Mouse (Mus musculus): ENCODE data around the gene Add3. TPM values are rescaled to one million over a fixed set of nuclear protein-coding genes. Genes with fewer than 3 reads are reported as not detected.

Gene Add3
- polyA plus RNA-seq, 1 experiment from 2014 or later = 98.7 TPM

DNA sequence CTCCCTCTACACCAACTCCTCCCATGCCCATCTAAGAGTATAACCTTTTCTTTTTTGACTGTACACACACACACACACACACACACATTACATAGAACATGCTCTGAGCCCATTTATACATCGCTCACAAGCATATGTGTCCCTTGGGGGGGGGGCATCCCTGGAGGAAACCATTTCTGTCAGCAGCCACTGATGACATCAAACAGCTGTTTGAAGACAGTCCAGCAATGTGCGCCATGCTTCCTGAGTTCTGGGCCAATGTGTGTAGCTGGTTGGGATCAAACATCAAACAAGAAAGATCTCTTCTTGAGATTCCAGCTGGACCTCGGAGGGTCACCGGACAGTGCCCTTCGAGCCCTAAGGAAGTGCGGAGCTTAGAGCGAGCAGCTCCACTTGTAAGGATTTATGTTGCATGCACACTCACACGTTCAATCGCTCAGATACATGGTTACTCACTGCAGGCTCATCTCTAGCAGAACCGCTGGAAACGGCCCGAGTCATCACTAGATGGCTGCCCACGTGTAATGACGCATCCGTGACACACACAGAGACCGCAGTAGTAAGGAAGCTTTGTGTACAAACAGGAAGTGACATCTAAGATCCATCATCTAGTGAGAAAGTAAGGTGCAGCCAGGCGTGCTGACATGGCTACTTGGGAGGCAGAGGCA lies 132.9 kb downstream of the Add3 start:
- Histone ChIP-seq H3K27me3 (no peaks in the 10 kb centered on the region), H3K27ac (no peak overlapping the region), H3K4me3 (no peak overlapping the region), H3K9ac (no peak overlapping the region), H3K4me1 (peaks cover 8% of the 10 kb centered on the region), H3K9me3 (no peaks in the 10 kb centered on the region), H3K36me3 (no peaks in the 10 kb centered on the region), H3K4me2 (no peak overlapping the region)
- no peak for ATAC-seq (ENCODE audit: insufficient number of reproducible peaks, low FRiP score, low TSS enrichment, low read depth)
- 88% methylated on average over 17 of the region's 17 CpGs for WGBS

DNA sequence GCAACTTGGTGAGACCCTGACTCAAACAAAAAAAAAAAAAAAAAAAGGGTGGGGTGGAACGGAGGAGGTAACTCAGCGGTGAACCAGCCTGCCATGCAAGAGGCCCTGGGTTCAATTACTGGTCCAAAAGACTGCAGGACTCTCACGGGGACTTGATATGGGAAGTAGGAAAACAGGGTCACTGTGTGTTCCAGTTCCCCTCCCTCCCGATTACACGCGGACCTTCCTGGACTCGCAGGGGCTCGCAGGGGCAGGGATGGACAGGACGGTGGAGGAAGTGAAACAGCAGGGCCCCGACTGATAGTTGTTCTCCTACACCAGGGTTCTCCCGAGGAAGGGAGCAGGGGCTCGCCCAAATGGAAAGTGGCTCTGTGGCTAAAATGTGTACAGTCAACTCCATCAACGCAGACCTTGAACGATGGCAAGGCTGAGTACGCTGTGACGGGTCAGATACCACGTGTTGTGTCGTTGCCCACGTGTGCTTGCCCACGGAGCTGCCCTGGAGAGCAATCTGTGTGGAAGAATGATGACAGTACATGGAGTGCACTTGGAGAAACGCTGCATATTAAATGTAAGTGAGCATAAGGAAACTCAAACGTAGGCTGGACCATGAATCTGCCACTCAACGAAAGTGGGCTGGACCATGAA lies 133.7 kb downstream of the Add3 start:
- Histone ChIP-seq H3K4me1 (peaks cover 12% of the 10 kb centered on the region), H3K4me3 (no peak overlapping the region), H3K4me2 (no peak overlapping the region), H3K36me3 (no peaks in the 10 kb centered on the region), H3K9ac (no peak overlapping the region), H3K9me3 (no peaks in the 10 kb centered on the region), H3K27me3 (no peaks in the 10 kb centered on the region), H3K27ac (no peak overlapping the region)
- ATAC-seq (ENCODE audit: insufficient number of reproducible peaks, low FRiP score, low TSS enrichment, low read depth) = no peak
- 81% methylated on average over 23 of the region's 23 CpGs for WGBS

DNA sequence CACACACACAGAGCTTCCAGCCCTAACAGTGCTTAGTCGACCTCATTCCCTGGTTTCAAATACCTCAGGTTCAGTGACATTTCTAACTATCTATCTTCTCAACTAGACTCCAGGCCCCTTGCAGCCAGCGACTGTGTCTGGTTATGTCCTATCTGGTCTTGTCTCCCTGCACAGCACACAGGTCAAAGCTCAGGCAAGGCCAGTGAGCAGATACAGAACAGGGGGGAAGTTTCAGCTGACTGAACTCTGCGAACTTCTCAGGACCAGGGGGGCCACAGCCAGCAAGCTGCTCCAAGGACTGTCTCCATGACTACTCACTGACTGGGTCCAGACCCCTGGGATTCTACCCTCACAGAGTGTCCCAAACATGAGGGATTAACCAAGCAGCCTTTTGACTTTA lies 135.0 kb downstream of the Add3 start:
- no peaks in the 10 kb centered on the region for H3K27me3 ChIP-seq
- H3K4me3 ChIP-seq = no peak overlapping the region
- 46% methylated on average over 3 of the region's 3 CpGs for WGBS
- no peak overlapping the region for H3K27ac ChIP-seq
- no peak for ATAC-seq (ENCODE audit: insufficient number of reproducible peaks, low FRiP score, low TSS enrichment, low read depth)
- no peak overlapping the region for H3K9ac ChIP-seq
- H3K9me3 ChIP-seq = no peaks in the 10 kb centered on the region
- peaks cover 14% of the 10 kb centered on the region for H3K4me1 ChIP-seq
- no peak overlapping the region for H3K4me2 ChIP-seq
- H3K36me3 ChIP-seq = no peaks in the 10 kb centered on the region

DNA sequence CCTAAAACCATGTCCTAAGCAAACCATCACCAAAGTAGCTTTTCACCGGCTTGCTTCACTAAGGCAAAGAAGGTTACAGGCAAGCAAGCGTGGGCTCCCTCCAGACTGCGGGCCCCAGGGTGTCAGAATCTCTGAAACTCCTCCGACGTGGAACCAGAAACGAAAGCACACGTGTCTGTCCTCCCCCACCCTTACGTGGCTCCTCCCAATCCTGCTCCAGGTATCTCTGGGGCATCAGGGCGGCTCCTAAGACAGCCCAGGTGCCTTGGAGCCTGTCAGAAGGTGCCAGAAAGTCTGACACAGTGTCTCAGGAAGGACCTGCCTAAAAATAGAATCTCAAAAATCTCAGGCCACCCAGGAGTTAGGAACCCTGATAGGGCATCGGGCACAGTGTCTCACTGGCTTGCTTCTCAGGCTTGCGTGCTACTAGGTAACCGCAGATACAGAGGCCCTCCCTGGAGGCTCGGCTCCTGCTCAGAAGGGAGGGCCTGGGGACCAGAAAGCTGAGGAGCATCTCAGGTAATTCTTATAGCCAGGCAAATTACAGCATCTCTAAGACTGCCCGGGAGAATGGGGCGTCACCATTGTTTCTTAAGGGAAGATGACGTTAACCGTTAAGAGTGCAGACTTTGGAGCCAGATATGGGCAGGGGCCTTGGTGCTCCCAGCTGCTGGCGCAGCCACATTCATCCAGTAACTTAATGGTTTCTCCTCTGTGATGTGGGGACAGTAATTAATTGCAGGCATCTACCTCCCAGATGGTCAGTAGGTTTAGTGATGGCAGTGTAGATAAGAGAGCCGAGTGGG lies 136.9 kb downstream of the Add3 start:
- H3K4me1 ChIP-seq = peaks cover 14% of the 10 kb centered on the region
- no peak overlapping the region for H3K4me3 ChIP-seq
- no peak overlapping the region for H3K27ac ChIP-seq
- no peak overlapping the region for H3K9ac ChIP-seq
- no peaks in the 10 kb centered on the region for H3K36me3 ChIP-seq
- H3K9me3 ChIP-seq = no peaks in the 10 kb centered on the region
- 49% methylated on average over 19 of the region's 19 CpGs for WGBS
- no peaks in the 10 kb centered on the region for H3K27me3 ChIP-seq
- no peak for ATAC-seq (ENCODE audit: insufficient number of reproducible peaks, low FRiP score, low TSS enrichment, low read depth)
- no peak overlapping the region for H3K4me2 ChIP-seq

DNA sequence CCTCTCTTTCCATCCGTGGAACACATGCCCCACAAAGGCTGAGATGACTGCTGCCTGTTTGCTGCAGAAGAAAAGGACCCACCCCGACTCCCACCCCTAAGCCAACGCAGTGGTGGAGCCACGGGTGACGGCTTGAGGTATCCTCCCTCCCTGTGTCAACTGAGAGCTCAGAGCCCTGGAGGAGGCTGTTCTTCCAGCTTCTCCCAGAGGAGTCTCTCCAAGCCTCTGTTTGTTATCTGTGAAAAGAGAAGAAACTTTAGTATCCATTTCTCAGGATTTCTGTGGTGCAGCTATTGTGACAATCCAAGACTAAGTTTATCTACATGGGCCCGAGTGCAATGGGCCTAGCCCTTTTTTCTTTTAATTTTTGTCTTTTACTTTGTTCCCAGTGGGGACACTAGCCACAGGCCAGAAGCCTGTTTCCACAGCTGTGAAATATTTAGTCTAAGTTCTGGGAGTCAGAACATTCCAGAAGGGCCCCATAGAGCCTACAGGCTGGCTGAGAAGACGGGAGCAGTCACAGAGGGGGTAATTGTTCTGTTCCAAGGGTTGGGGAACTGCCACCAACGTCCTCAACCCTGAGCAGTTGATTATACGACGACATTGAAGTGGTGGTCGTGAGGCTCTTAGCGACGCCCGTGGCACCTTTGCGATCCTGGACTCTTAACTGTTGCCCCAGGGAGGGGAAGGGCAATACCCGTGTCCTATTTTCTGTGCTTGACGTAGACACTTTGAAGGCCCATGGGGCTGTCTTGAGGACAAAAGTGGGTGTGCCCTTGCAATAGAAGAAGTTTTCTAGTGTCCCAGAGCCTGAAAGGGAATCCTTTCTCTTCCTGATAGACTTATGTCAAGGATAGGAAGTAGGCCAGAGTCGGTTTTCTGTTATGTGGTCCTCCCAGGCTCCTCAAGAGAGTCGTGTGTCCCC lies 138.5 kb downstream of the Add3 start:
- no peaks in the 10 kb centered on the region for H3K9me3 ChIP-seq
- H3K4me2 ChIP-seq = no peak overlapping the region
- H3K4me1 ChIP-seq = peaks cover 14% of the 10 kb centered on the region
- H3K36me3 ChIP-seq = no peaks in the 10 kb centered on the region
- H3K4me3 ChIP-seq = no peak overlapping the region
- ATAC-seq (ENCODE audit: insufficient number of reproducible peaks, low FRiP score, low TSS enrichment, low read depth) = no peak
- WGBS = 62% methylated on average over 19 of the region's 19 CpGs
- H3K27me3 ChIP-seq = no peaks in the 10 kb centered on the region
- no peak overlapping the region for H3K27ac ChIP-seq
- H3K9ac ChIP-seq = no peak overlapping the region

DNA sequence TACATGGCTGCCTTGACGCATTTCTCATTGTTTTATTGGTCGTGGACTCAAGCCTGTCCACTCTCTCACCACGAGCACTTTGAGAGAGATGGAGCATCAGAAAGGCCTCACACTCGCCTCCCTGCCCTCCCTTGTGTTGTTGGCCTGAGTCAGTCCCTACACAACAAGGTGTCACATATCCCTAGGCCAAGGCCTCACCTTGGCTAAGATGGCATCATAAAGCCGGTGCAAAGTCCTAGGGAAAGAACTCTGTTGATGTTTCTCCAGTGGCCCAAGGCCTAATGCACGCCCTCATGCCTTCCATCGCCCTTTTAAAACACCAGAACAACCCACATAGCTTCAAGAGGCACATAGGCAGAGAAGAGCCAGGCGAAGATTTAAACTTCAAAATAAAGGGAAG lies 140.0 kb downstream of the Add3 start:
- H3K4me3 ChIP-seq = no peak overlapping the region
- H3K27me3 ChIP-seq = no peaks in the 10 kb centered on the region
- ATAC-seq (ENCODE audit: insufficient number of reproducible peaks, low FRiP score, low TSS enrichment, low read depth) = no peak
- H3K9me3 ChIP-seq = no peaks in the 10 kb centered on the region
- no peak overlapping the region for H3K9ac ChIP-seq
- H3K4me2 ChIP-seq = no peak overlapping the region
- no peak overlapping the region for H3K27ac ChIP-seq
- peaks cover 14% of the 10 kb centered on the region for H3K4me1 ChIP-seq
- 87% methylated on average over 8 of the region's 8 CpGs for WGBS
- no peaks in the 10 kb centered on the region for H3K36me3 ChIP-seq

DNA sequence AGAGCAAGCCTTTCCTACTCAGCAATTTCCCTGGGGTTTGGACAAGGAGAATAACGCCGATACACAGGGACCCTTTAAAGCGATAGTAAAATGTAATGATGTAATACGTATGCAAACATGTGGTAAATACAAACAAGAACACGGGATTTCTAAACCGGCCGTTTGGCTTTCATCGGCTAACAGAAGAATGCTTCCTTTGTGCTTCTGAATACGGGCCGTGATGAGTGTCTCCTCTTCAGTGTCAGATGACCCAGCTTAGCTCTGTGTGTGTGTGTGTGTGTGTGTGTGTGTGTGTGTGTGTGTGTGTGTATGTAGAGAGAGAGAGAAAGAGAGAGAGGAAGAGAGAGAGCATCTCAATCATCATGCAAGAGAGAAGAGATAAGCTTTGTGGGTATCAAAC lies 142.3 kb downstream of the Add3 start:
- no peak overlapping the region for H3K9ac ChIP-seq
- H3K4me1 ChIP-seq = 0 out of 2 replicates have a peak, but pooled peaks cover 6% of the 10 kb centered on the region
- no peak overlapping the region for H3K4me2 ChIP-seq
- H3K27me3 ChIP-seq = no peaks in the 10 kb centered on the region
- ATAC-seq (ENCODE audit: insufficient number of reproducible peaks, low FRiP score, low TSS enrichment, low read depth) = no peak
- no peaks in the 10 kb centered on the region for H3K9me3 ChIP-seq
- H3K36me3 ChIP-seq = no peaks in the 10 kb centered on the region
- no peak overlapping the region for H3K27ac ChIP-seq
- 74% methylated on average over 10 of the region's 10 CpGs for WGBS
- no peak overlapping the region for H3K4me3 ChIP-seq

DNA sequence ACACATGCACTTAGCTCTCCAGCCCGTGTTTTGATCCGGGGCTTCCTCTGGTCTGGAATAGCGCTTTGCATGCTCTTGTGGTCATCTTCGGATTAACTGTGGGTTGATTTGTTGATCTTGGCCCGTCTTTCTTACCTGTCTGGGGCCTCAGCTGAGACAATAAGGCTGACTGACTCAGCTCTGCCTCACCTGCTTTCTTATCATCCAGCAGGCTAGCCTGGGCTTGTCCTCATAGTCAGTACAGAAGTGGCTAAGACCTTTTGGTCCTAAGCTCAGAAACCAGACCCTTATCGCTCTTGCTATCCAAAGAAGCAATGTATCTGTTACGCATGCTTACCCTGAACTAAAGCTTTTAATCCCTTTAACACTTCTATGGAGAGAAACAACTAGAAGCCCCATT lies 143.5 kb downstream of the Add3 start:
- no peaks in the 10 kb centered on the region for H3K27me3 ChIP-seq
- 87% methylated on average over 7 of the region's 7 CpGs for WGBS

DNA sequence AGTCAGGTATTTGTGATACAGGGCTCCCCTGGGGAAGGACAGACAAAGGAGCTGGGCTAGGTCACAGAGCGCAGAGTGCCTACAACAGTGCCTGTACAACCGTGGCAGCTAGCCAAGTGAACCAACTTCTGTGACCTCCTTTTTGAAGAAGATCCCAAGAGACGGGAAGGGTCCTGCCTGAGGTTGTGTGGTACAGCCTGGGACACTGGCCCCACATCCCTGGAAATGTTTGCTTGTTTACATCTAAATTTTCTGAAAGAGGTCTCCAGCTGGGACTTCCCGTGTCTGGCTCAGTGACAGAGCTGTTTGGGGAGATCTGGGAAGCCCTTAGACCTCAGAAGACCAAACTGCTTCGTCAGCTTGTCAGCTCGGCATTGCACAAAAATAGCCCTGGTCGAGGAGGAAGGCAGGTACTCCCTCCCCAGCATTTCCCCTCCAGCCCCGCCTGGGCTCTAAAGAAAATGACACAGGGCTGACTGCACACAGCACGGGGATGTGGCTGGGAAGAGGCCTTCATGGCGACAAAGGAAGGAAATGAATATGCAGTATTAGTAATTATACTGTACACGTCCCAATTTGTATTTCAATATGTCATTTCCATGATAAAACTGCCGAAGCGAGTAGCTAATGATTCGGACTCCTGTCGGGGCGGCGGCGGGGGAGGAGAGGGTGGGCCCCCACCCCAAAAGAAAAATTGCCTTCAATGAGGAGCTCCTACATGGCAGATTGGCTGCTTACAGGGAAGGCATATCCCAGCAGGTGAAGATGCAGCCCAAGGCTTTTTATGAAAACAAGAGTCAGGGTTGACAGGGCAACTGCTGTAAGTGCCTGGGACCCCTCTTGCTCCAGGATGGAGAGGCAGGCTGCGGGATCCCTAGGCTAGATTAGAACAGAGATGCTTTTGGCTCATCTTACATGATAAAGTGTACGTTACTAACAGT lies 144.3 kb downstream of the Add3 start:
- Histone ChIP-seq H3K4me1 (no peaks in the 10 kb centered on the region), H3K27ac (no peak overlapping the region), H3K9ac (no peak overlapping the region), H3K27me3 (no peaks in the 10 kb centered on the region), H3K4me3 (no peak overlapping the region), H3K36me3 (no peaks in the 10 kb centered on the region), H3K9me3 (no peaks in the 10 kb centered on the region), H3K4me2 (no peak overlapping the region)
- 40% methylated on average over 20 of the region's 20 CpGs for WGBS
- no peak for ATAC-seq (ENCODE audit: insufficient number of reproducible peaks, low FRiP score, low TSS enrichment, low read depth)

More for the DNA sequence above, 143.5 kb downstream of the Add3 start:
- Histone ChIP-seq H3K9me3 (no peaks in the 10 kb centered on the region), H3K4me2 (no peak overlapping the region), H3K36me3 (no peaks in the 10 kb centered on the region), H3K9ac (no peak overlapping the region), H3K27ac (no peak overlapping the region), H3K4me1 (0 out of 2 replicates have a peak, but pooled peaks cover 3% of the 10 kb centered on the region), H3K4me3 (no peak overlapping the region)
- ATAC-seq (ENCODE audit: insufficient number of reproducible peaks, low FRiP score, low TSS enrichment, low read depth) = no peak

DNA sequence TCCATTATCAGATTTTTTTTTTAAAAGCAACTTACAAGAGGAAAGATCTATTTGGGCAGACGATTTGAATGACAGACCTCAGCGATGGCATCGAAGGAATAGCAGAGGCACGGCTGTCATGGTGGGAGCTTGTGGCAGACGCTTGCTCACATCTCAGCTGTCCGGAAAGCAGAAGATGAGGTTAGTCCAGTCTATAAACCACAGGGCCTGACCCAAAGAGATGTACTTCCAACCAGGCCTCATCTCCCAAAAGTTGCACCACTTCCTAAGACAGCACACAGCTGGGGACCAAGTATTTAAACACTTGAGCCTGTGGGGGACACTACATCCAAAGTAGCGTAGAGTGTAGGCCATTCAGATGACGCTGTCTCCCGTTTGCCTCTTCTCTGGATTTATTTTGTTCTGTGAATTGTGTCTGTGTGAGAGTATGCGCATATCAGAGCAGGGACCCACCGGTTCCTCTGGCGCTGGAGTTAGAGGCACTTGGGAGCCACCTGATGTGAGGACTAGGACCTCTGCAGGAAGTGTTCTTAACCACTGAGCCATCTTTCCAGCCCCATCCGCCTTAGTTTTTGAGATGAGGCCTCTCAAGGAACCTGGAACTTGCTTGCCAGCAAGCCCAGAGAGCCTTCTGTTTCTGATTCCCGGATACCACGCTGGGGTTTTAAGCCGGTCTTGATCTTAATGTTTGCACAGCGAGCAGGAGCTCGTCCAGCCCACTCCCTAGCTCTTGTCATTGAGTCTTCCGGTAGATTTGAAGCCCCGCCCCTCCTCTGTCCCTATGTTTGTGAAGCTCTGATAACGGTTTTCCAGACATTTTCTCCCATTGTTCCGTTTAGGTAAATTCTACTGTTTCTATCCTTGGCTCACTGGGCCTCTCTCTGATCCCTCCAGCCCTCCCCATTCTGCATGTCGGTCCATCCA lies 156.3 kb downstream of the Add3 start:
- no peaks in the 10 kb centered on the region for H3K27me3 ChIP-seq
- H3K36me3 ChIP-seq = no peaks in the 10 kb centered on the region
- 79% methylated on average over 23 of the region's 23 CpGs for WGBS
- no peak overlapping the region for H3K9ac ChIP-seq
- no peak overlapping the region for H3K4me2 ChIP-seq
- H3K9me3 ChIP-seq = no peaks in the 10 kb centered on the region
- no peak overlapping the region for H3K4me3 ChIP-seq
- ATAC-seq (ENCODE audit: insufficient number of reproducible peaks, low FRiP score, low TSS enrichment, low read depth) = no peak
- H3K27ac ChIP-seq = no peak overlapping the region
- H3K4me1 ChIP-seq = no peaks in the 10 kb centered on the region

Measured in limb, embryonic 15.5 days (tissue).